Mouse (Mus musculus) lung, embryonic 14.5 days (tissue): ENCODE results near the gene Lcn2. TPM values are rescaled to one million over a fixed set of nuclear protein-coding genes. Genes with fewer than 3 reads are reported as not detected.
"Not testable (repeated sequence)": the region's sequence is repeated elsewhere in the genome, so short reads cannot be mapped to it uniquely, and the experiment has no call there.

ENCODE experiments used
- ATAC-seq: fragments of 200-750 bp; cut with Nextera tagmentation; 2 replicates; pipeline ENCODE4 v1.8.0; 2017; ENCODE audit warnings: mild to moderate bottlenecking, moderate TSS enrichment, moderate library complexity; ENCODE audit not compliant: insufficient read depth
- DNase-seq: peaks from one replicate; pipeline ENCODE4 v3.0.0-alpha.2; 2015
- H3K27ac ChIP-seq: fragments of 300-500 bp; sonication (generic); 2 replicates; pipeline ENCODE4 v1.5.1; 2014; ENCODE audit warnings: low read depth, mild to moderate bottlenecking, moderate library complexity
- H3K27me3 ChIP-seq: fragments of 300-500 bp; sonication (generic); 2 replicates; pipeline ENCODE4 v1.6.1; 2014; ENCODE audit warnings: low read length, control low read depth; ENCODE audit not compliant: insufficient read depth
- H3K36me3 ChIP-seq: fragments of 300-500 bp; sonication (generic); 2 replicates; pipeline ENCODE4 v1.6.1; 2014; ENCODE audit warnings: control low read depth; ENCODE audit not compliant: insufficient read depth
- H3K4me1 ChIP-seq: fragments of 300-500 bp; sonication (generic); 2 replicates; pipeline ENCODE4 v1.6.1; 2014; ENCODE audit warnings: antibody characterized with exemption, control low read depth; ENCODE audit not compliant: insufficient read depth
- H3K4me2 ChIP-seq: fragments of 300-500 bp; sonication (generic); 2 replicates; pipeline ENCODE4 v1.6.1; 2014; ENCODE audit warnings: mild to moderate bottlenecking
- H3K4me3 ChIP-seq: fragments of 300-500 bp; sonication (generic); 2 replicates; pipeline ENCODE4 v1.5.1; 2014; ENCODE audit warnings: low read depth, low read length
- H3K9ac ChIP-seq: fragments of 300-500 bp; sonication (generic); 2 replicates; pipeline ENCODE4 v1.6.1; 2014
- H3K9me3 ChIP-seq: fragments of 300-500 bp; sonication (generic); 2 replicates; pipeline ENCODE4 v1.6.1; 2016; ENCODE audit warnings: low read depth, low read length, control low read depth
- CTCF ChIP-seq: IDR thresholded peaks from 2 replicates; pipeline ENCODE4 v1.5.1; 2016; ENCODE audit warnings: antibody characterized with exemption, low read depth
- WGBS: fragments of 180-500 bp; shearing (Covaris S2); extraction: QIAGEN DNeasy Blood & Tissue Kit; methylation state at CpG from one replicate; pipeline ENCODE4 v1.1.7; 2014; 5-methylcytosine and 5-hydroxymethylcytosine counted together
- polyA plus RNA-seq: library from polyadenylated mRNA; unstranded; fragments of >200 nt; fragmentation: Nextera tagmentation; extraction: Ambion mirVana; gene quantifications from 2 replicates; pipeline ENCODE4 v1.2.1, GENCODE M21; 2014

Lcn2 gene
- polyA plus RNA-seq, 1 experiment from 2014 or later: not detected

- Histone ChIP-seq H3K27ac (0 out of 2 replicates have a peak overlapping the region, but pooled peaks have one; percentile 96), H3K9me3 (no peaks in the 10 kb centered on the region), H3K4me3 (peak overlapping the region; percentile 77), H3K27me3 (peaks cover 6% of the 10 kb centered on the region), H3K4me2 (peak overlapping the region; percentile 75), H3K4me1 (peaks cover 8% of the 10 kb centered on the region), H3K36me3 (peaks cover 31% of the 10 kb centered on the region), H3K9ac (peak overlapping the region; percentile 82; the same call in 1 of the 2 replicates)
- TF ChIP-seq CTCF: no peak
- ATAC-seq (no peak), DNase-seq (no peak)
- 80% methylated on average over 8 of the region's 8 CpGs for WGBS
Measured at GRCm38 (mm10) chr2:32364121-32364520, 23.9 kb downstream of the Lcn2 start.

DNA sequence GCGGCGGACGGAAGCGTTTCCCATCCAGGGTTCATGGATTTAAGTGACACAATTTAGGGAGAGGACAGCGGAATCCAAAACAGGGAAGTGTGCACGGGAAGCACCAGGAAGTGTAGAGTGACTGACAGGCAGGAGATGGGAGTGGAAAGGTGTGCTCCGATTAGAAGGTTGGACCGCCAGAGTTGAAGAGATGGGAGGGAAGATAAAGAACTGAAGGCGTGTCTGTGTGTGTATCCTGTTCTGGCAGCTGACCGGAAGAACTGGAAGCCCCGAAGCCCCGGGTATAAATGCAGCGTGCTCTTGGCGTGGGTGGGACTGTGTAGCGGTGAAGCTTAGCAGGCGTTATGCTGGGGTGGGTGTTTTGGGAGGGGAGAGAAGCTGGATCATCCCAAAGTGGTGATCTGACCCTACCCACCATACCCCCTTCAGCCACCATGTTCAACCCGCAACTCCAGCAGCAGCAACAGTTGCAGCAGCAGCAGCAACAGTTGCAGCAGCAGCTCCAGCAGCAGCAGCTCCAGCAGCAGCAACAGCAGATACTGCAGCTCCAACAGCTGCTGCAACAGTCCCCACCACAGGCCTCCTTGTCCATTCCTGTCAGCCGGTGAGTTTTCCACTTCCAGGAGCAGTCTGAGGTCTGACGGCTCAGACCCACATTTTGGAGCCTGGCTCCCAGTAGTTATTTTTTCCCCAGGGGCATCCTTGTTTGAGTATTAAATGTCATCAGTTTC is 24.5 kb downstream of the Lcn2 start:
- DNase-seq: peak; percentile 64
- no peak for TF ChIP-seq CTCF
- Histone ChIP-seq H3K4me3 (peak overlapping the region; percentile 77), H3K4me1 (peaks cover 8% of the 10 kb centered on the region), H3K36me3 (peaks cover 29% of the 10 kb centered on the region), H3K9ac (peak overlapping the region; percentile 82), H3K27me3 (peaks cover 6% of the 10 kb centered on the region), H3K9me3 (no peaks in the 10 kb centered on the region), H3K27ac (peak overlapping the region; percentile 96), H3K4me2 (peak overlapping the region; percentile 75)
- ATAC-seq: peak; percentile 42; the same call in 1 of the 2 replicates
- WGBS: 9% methylated on average over 19 of the region's 19 CpGs

- under 1% methylated on average over 53 of the region's 53 CpGs for WGBS
- Histone ChIP-seq H3K4me3 (peak overlapping the region; percentile 77), H3K27ac (peak overlapping the region; percentile 96), H3K9ac (peak overlapping the region; percentile 82), H3K36me3 (peaks cover 23% of the 10 kb centered on the region), H3K4me2 (peak overlapping the region; percentile 75), H3K27me3 (peaks cover 6% of the 10 kb centered on the region), H3K4me1 (peaks cover 8% of the 10 kb centered on the region), H3K9me3 (no peaks in the 10 kb centered on the region)
- peak; percentile 82 for ATAC-seq
- peak; percentile 63 for TF ChIP-seq CTCF
- DNase-seq: peak; percentile 92
Measured at GRCm38 (mm10) chr2:32362817-32363340, 25.2 kb downstream of the Lcn2 start.

DNA sequence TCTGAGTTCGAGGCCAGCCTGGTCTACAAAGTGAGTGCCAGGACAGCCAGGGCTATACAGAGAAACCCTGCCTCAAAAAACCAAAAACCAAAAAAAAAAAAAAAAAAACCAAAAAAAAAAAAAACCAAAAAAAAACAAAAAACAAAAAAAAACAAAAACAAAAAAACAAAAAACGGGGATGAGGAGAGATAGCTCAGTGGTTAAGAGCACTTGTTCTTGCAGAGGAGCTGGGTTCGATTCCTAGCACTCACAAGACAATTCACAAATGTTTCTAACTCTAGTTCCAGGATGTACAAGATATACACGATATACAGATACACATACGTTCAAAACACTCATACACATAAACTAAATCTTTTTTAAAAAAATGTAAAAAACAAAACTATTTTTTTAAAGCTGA is 25.8 kb downstream of the Lcn2 start:
- ATAC-seq, H3K4me1 ChIP-seq, H3K9me3 ChIP-seq, H3K27me3 ChIP-seq: not testable (repeated sequence)
- Histone ChIP-seq H3K36me3 (peaks cover 17% of the 10 kb centered on the region), H3K9ac (peak overlapping the region; percentile 82), H3K4me2 (peak overlapping the region; percentile 75), H3K4me3 (peak overlapping the region; percentile 77), H3K27ac (peak overlapping the region; percentile 96; the same call in 1 of the 2 replicates)
- peak; percentile 6 for DNase-seq
- 27% methylated on average over 5 of the region's 5 CpGs for WGBS

GRCm38 (mm10) chr2:32361437-32361836 is 26.6 kb downstream of the Lcn2 start:
- ATAC-seq (peak; percentile 45; the same call in 1 of the 2 replicates), DNase-seq (peak; percentile 72)
- H3K4me1 ChIP-seq: peaks cover 8% of the 10 kb centered on the region
- peak overlapping the region; percentile 33 for H3K4me3 ChIP-seq
- peak overlapping the region; percentile 68 for H3K4me2 ChIP-seq
- WGBS: 2% methylated on average over 24 of the region's 24 CpGs
- peak overlapping the region; percentile 45 for H3K9ac ChIP-seq
- peak; percentile 56 for TF ChIP-seq CTCF
- H3K36me3 ChIP-seq: peaks cover 9% of the 10 kb centered on the region
- no peaks in the 10 kb centered on the region for H3K9me3 ChIP-seq
- no peak overlapping the region for H3K27ac ChIP-seq
- H3K27me3 ChIP-seq: peaks cover 6% of the 10 kb centered on the region

GRCm38 (mm10) chr2:32360741-32361140 is 27.3 kb downstream of the Lcn2 start:
- DNase-seq (peak; percentile 81), ATAC-seq (no peak)
- H3K36me3 ChIP-seq: peaks cover 8% of the 10 kb centered on the region; the same call in 1 of the 2 replicates
- 2% methylated on average over 14 of the region's 14 CpGs for WGBS
- H3K4me1 ChIP-seq: peaks cover 8% of the 10 kb centered on the region
- H3K9me3 ChIP-seq: no peaks in the 10 kb centered on the region
- no peak for TF ChIP-seq CTCF
- H3K4me3 ChIP-seq: peak overlapping the region; percentile 33
- no peak overlapping the region for H3K9ac ChIP-seq
- peak overlapping the region; percentile 68 for H3K4me2 ChIP-seq
- H3K27ac ChIP-seq: no peak overlapping the region
- peaks cover 6% of the 10 kb centered on the region for H3K27me3 ChIP-seq

- Histone ChIP-seq H3K27ac (no peak overlapping the region), H3K36me3 (no peaks in the 10 kb centered on the region), H3K9ac (no peak overlapping the region; the same call in 1 of the 2 replicates), H3K9me3 (no peaks in the 10 kb centered on the region), H3K27me3 (peaks cover 6% of the 10 kb centered on the region), H3K4me2 (no peak overlapping the region), H3K4me3 (no peak overlapping the region), H3K4me1 (peaks cover 8% of the 10 kb centered on the region)
- ATAC-seq: no peak
- no peak for TF ChIP-seq CTCF
- DNase-seq: no peak
- WGBS: 45% methylated on average over 10 of the region's 10 CpGs
Measured at GRCm38 (mm10) chr2:32358381-32358780, 29.7 kb downstream of the Lcn2 start.
